Mouse (Mus musculus) ES-E14 (cell line): Measurements from ENCODE around the gene Actl6a. TPM values are rescaled to one million over a fixed set of nuclear protein-coding genes. Genes with fewer than 3 reads are reported as not detected.

ENCODE experiments used
- DNase-seq: peaks from one replicate; pipeline ENCODE4 v3.0.0-alpha.2; 2013; ENCODE audit warnings: low read depth, low spot score
- H3K27ac ChIP-seq: 2 replicates; pipeline ENCODE4 v1.5.1; 2012; ENCODE audit warnings: low read depth, mild to moderate bottlenecking, low read length, moderate library complexity, mixed read lengths; ENCODE audit not compliant: poor library complexity, insufficient read depth, severe bottlenecking
- H3K36me3 ChIP-seq: 2 replicates; pipeline ENCODE4 v1.6.1; 2012; ENCODE audit warnings: mild to moderate bottlenecking, low read length, moderate library complexity, mixed read lengths; ENCODE audit not compliant: control insufficient read depth, poor library complexity, insufficient read depth, severe bottlenecking
- H3K4me1 ChIP-seq, 2 experiments: fragments of 150-350 bp in 1 of 2; sonication (generic) in 1 of 2; 2 replicates each; pipeline ENCODE4 v1.6.1; 2012; ENCODE audit warnings: low read length in 2 of 2, mild to moderate bottlenecking in 1 of 2, mixed read lengths in 1 of 2; ENCODE audit not compliant: control insufficient read depth in 2 of 2, insufficient read depth in 2 of 2, poor library complexity in 1 of 2
- H3K4me3 ChIP-seq, 2 experiments: fragments of 150-350 bp in 1 of 2; sonication (generic) in 1 of 2; 2 replicates each; pipeline ENCODE4 v1.5.1; 2012; ENCODE audit warnings: low read length in 2 of 2, low read depth in 1 of 2, mild to moderate bottlenecking in 1 of 2, mixed read lengths in 1 of 2; ENCODE audit not compliant: insufficient read depth in 1 of 2, poor library complexity in 1 of 2, severe bottlenecking in 1 of 2
- H3K9ac ChIP-seq: 2 replicates; pipeline ENCODE4 v1.6.1; 2012; ENCODE audit warnings: low read depth, mild to moderate bottlenecking, low read length, mixed read lengths; ENCODE audit not compliant: poor library complexity, insufficient read depth, severe bottlenecking
- H3K9me3 ChIP-seq: fragments of 150-350 bp; sonication (generic); 2 replicates; pipeline ENCODE4 v1.6.1; 2012; ENCODE audit warnings: low read depth, mild to moderate bottlenecking, low read length; ENCODE audit not compliant: control insufficient read depth, insufficient read depth
- CHD2 ChIP-seq: IDR thresholded peaks from 2 replicates; pipeline ENCODE4 v1.6.1; 2014; ENCODE audit warnings: mild to moderate bottlenecking, low read depth, low read length, inconsistent platforms
- HCFC1 ChIP-seq: IDR thresholded peaks from 2 replicates; pipeline ENCODE4 v1.6.1; 2012; ENCODE audit warnings: low read length, inconsistent platforms, borderline replicate concordance; ENCODE audit not compliant: insufficient read depth
- MAFK ChIP-seq: IDR thresholded peaks from 2 replicates; pipeline ENCODE4 v1.6.1; 2014; ENCODE audit warnings: mild to moderate bottlenecking, low read depth, low read length, inconsistent platforms; ENCODE audit not compliant: insufficient read depth
- ZC3H11A ChIP-seq: IDR thresholded peaks from 2 replicates; pipeline ENCODE4 v1.6.1; 2012; ENCODE audit warnings: low read depth, mild to moderate bottlenecking, inconsistent platforms, low read length, borderline replicate concordance
- ZNF384 ChIP-seq: IDR thresholded peaks from 2 replicates; pipeline ENCODE4 v1.6.1; 2012; ENCODE audit warnings: low read depth, low read length, inconsistent platforms
- in situ Hi-C, 2 experiments: fragments of 600-800 bp; cut with MboI; formaldehyde crosslinking; loops; one replicate each; pipeline ENCODE4 v1.15.1; 2025; ENCODE audit warnings: low sequenced_read_pairs in 2 of 2, inconsistent platforms in 1 of 2; ENCODE audit not compliant: unreplicated experiment in 2 of 2
- total RNA-seq: library from RNA; depleted of rRNA; stranded (reverse); fragments of 300-350 nt; gene quantifications from 2 replicates; pipeline ENCODE4 v1.2.3, GENCODE M21; 2012

The Actl6a gene
- total RNA-seq, 1 experiment, result 160 TPM

DNA sequence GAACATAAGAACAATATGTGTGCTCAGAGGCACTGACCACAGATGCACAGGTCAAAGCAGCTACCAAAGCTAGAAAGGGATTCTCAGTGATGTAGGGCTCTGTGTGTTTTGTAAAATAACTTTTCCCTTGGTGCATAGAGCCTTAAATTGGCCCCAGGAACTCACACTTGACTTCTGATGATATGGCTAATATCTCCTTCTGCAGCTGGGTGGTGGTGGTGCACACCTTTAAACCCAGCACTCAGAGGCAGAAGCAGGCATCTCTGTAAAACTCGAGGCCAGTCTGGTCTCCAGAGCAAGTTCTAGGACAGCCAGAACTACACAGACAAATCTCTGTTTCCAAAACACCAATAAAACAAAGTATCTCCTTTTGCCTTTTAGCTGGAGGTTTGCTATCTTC lies 15.2 kb upstream of the Actl6a start:
- TF ChIP-seq ZC3H11A (no peak), CHD2 (no peak), MAFK (no peak), ZNF384 (no peak), HCFC1 (no peak)
- no peak overlapping the region for H3K27ac ChIP-seq
- H3K9ac ChIP-seq, result no peak overlapping the region
- no peaks in the 10 kb centered on the region for H3K36me3 ChIP-seq
- in situ Hi-C loops, result no loop called here
- H3K4me1 ChIP-seq, result peaks cover 0 to 4% of the 10 kb centered on the region in 2 experiments; a peak in 1 of 4 replicates
- no peak overlapping the region for H3K4me3 ChIP-seq
- H3K9me3 ChIP-seq, result no peaks in the 10 kb centered on the region
- DNase-seq, result no peak

DNA sequence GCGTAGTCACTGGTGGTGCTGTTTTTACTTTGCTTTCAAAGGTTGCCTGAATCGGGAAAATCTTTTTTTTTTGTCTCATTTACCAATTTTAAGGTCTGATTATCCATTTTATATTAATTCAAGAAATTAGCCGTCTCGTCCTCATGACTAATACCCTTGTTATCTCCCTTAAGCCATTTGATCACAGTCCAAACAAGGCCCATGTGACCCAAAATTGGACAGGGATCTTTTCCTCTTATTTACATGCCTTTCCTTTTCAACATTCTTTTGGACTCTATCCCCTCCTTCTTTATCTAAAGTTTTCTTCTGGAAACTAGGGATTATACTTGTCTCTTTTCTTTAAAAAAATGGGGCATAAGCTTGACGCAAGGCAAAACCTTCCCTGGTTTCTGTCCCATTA lies 14.3 kb upstream of the Actl6a start:
- Histone ChIP-seq H3K9me3 (no peaks in the 10 kb centered on the region), H3K9ac (no peak overlapping the region), H3K27ac (no peak overlapping the region), H3K4me3 (no peak overlapping the region), H3K36me3 (no peaks in the 10 kb centered on the region), H3K4me1 (peaks cover 0 to 4% of the 10 kb centered on the region in 2 experiments; a peak in 1 of 4 replicates)
- in situ Hi-C loops, result no loop called here
- no peak for DNase-seq
- TF ChIP-seq CHD2, result no peak
- TF ChIP-seq MAFK, result no peak
- TF ChIP-seq HCFC1, result no peak
- TF ChIP-seq ZC3H11A, result no peak
- TF ChIP-seq ZNF384, result no peak

DNA sequence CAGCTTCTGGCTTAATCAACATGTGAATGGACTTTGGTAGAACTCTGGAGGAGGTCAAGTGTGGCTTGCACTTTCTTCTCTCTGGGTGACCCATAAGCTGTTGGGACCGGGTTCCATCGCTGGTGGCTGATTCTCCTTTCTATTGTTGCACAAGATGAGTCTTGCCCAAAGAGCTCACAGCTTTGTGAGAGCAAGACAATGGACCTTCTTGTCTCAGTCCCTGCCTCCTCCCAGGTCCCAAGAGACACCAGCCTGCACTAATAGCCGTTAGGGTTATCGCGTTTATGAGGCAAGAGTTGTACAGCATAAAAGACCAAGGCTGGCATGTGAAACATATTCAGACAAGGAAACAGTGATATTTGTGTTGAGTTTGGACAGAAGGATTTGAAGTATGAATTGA lies 11.9 kb upstream of the Actl6a start:
- Histone ChIP-seq H3K27ac (no peak overlapping the region), H3K9me3 (no peaks in the 10 kb centered on the region), H3K4me1 (peaks cover 0 to 4% of the 10 kb centered on the region in 2 experiments; a peak in 1 of 4 replicates), H3K9ac (no peak overlapping the region), H3K4me3 (no peak overlapping the region), H3K36me3 (no peaks in the 10 kb centered on the region)
- TF ChIP-seq ZC3H11A, result no peak
- TF ChIP-seq ZNF384, result no peak
- no peak for TF ChIP-seq CHD2
- TF ChIP-seq MAFK, result no peak
- in situ Hi-C loops, result no loop called here
- DNase-seq, result no peak

DNA sequence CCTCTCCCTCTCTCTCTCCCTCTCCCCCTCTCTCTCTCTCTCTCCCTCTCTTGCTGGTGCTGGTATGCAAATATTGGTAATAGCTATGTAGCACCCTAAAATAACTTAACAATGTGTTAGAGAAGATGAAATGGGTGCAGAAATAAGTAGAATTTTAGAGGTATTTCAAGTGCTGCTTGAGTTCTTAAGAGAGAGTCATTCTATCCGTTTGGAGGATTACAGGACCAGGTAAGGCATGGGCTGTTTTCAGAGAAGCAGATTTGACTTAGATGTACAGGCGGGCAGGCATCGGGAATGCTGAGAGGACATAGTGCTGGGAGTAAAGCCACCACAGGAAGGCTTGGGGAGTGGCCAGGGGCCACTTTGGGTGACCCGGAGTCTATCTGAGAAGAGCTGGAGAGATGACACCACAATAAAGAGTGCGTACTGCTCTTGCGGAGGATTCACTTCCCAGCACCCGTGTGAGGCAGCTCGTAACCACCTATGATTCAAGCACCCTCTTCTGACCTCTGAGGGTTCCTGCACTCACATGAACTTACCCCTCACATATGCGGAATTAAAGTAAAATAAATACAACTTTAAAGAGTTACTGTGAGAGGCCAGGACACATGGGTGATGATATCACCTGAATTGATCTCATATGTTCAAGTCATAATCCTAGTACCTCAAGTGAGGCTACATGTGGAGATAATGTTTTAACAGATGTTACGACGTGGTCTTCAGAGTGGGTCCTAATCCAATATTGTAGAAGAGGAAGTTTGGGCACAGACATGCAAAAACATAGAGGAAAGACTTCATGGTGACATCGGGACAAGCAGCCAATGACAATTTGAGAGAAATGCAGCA lies 11.1 kb upstream of the Actl6a start:
- in situ Hi-C loops, result no loop called here
- H3K4me1 ChIP-seq, result peaks cover 0 to 4% of the 10 kb centered on the region in 2 experiments; a peak in 1 of 4 replicates
- H3K9me3 ChIP-seq, result no peaks in the 10 kb centered on the region
- H3K4me3 ChIP-seq, result no peak overlapping the region
- no peak overlapping the region for H3K9ac ChIP-seq
- no peak for DNase-seq
- TF ChIP-seq ZC3H11A (no peak), MAFK (no peak), CHD2 (no peak), ZNF384 (no peak), HCFC1 (no peak)
- no peak overlapping the region for H3K27ac ChIP-seq
- no peaks in the 10 kb centered on the region for H3K36me3 ChIP-seq

DNA sequence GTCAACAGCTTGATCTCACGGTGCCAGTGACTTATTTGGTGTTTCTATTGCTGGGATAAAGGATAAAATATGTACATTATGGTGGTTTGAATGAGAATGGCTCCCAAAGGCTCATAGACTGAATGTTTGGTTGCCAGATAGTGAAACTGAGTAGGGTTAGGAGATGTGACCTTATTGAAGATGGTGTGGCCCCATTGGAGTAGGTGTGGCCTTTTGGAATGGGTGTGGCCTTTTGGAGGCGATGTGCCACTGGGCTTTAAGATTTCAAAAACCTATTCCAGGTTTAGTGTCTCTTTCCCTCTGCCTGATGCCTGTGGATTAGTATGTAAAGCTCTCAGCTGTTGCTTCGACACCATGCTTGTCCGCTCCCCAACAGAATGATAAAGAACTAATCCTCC lies 10.5 kb upstream of the Actl6a start:
- H3K27ac ChIP-seq, result no peak overlapping the region
- H3K4me3 ChIP-seq, result no peak overlapping the region
- H3K36me3 ChIP-seq, result no peaks in the 10 kb centered on the region
- no peak overlapping the region for H3K9ac ChIP-seq
- peaks cover 0 to 4% of the 10 kb centered on the region in 2 experiments; a peak in 1 of 4 replicates for H3K4me1 ChIP-seq
- H3K9me3 ChIP-seq, result no peaks in the 10 kb centered on the region
- no peak for DNase-seq
- TF ChIP-seq MAFK, result no peak
- no peak for TF ChIP-seq CHD2
- no peak for TF ChIP-seq ZC3H11A
- no peak for TF ChIP-seq ZNF384
- no peak for TF ChIP-seq HCFC1
- in situ Hi-C loops, result no loop called here
